Mouse (Mus musculus) kidney, adult 2 months (tissue): ENCODE data around the gene Ppie. TPM values are rescaled to one million over a fixed set of nuclear protein-coding genes. Genes with fewer than 3 reads are reported as not detected.

Experiments used
- DNase-seq: peaks from one replicate; pipeline ENCODE4 v3.0.0; 2021
- H3K27ac ChIP-seq: fragments of 200-500 bp; 2 replicates; pipeline ENCODE4 v1.5.1; 2012; ENCODE audit warnings: low read depth, low read length, control low read depth, inconsistent platforms; ENCODE audit not compliant: insufficient read depth
- H3K27me3 ChIP-seq: fragments of 200-500 bp; replicated peaks from 2 replicates; pipeline ENCODE4 v1.6.1; 2012; ENCODE audit warnings: mild to moderate bottlenecking, moderate library complexity, low read length, inconsistent platforms; ENCODE audit not compliant: control insufficient read depth, insufficient read depth
- H3K36me3 ChIP-seq: fragments of 200-500 bp; 2 replicates; pipeline ENCODE4 v1.6.1; 2012; ENCODE audit warnings: mild to moderate bottlenecking, moderate library complexity, low read length, inconsistent platforms; ENCODE audit not compliant: control insufficient read depth, insufficient read depth
- H3K4me1 ChIP-seq: fragments of 200-500 bp; 2 replicates; pipeline ENCODE4 v1.6.1; 2011; ENCODE audit warnings: low read length; ENCODE audit not compliant: control insufficient read depth, insufficient read depth
- H3K4me3 ChIP-seq: fragments of 200-500 bp; 2 replicates; pipeline ENCODE4 v1.5.1; 2011; ENCODE audit warnings: mild to moderate bottlenecking, low read depth, low read length, control low read depth; ENCODE audit not compliant: insufficient read depth
- CTCF ChIP-seq: fragments of 200-500 bp; conservative IDR thresholded peaks from 2 replicates; pipeline ENCODE4 v1.5.1; 2011; ENCODE audit warnings: low read depth, mild to moderate bottlenecking, control low read depth, low read length, moderate library complexity, mixed read lengths; ENCODE audit not compliant: insufficient read depth, insufficient read length
- POLR2A ChIP-seq: fragments of 200-500 bp; IDR thresholded peaks from one replicate; pipeline ENCODE4 v1.6.1; 2011; ENCODE audit warnings: low read depth, low read length, control low read depth
- WGBS: fragments of 180-500 bp; shearing (Covaris S2); methylation state at CpG from one replicate; pipeline ENCODE4 v1.1.7; 2018; 5-methylcytosine and 5-hydroxymethylcytosine counted together
- polyA plus RNA-seq: library from polyadenylated mRNA; depleted of rRNA; stranded (reverse); fragments of >200 nt; gene quantifications from 2 replicates; pipeline ENCODE4 v1.2.3, GENCODE M21; 2012; rRNA removed

The Ppie gene
- polyA plus RNA-seq: 14.3 and 17.3 TPM in 2 replicates

DNA sequence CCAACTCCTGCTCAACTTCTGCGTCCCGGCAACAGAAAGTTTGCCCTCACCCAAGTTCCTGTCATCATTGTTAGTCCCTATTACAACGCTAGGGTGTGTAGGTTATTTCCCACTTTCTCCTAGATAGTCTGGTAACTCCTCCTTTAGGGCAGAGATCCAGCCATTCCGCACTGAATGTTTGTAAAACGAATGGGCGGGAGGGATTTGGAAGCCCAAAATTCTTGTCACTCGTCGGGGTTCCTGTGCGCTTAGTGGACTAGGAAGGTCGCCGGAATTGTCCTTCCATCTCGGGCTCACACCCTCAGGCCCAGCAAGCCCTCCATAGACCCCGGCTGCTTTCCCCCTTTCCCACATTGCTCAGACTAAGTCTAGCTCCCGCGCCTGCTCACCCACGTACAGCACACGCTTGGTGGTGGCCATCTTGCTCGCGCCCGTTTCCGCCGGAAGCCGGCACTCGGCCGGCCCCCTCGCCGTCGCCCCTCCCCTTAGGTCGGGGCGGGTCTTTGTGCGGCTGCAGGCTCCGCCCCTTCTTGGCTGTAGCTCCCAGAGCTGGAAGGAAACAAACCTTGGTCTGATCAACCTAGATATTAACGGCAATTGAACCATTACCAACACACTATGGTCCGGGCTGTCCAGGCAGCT lies at the start of gene Ppie:
Ppie (minus strand) TSS at position 439 of the 642 bp plus-strand sequence.
- Histone ChIP-seq H3K4me3 (peak within 1 kb of the TSS; percentile 90), H3K4me1 (no peaks in the 10 kb centered on the region), H3K27ac (peak within 1 kb of the TSS; percentile 60; the same call in 1 of the 2 replicates), H3K36me3 (no peaks in the 10 kb centered on the region), H3K27me3 (no peaks in the 10 kb centered on the region)
- TF ChIP-seq CTCF (no peak), POLR2A (peak; percentile 48)
- peak; percentile 86 for DNase-seq
- 1% methylated on average over 34 of the region's 34 CpGs for WGBS

DNA sequence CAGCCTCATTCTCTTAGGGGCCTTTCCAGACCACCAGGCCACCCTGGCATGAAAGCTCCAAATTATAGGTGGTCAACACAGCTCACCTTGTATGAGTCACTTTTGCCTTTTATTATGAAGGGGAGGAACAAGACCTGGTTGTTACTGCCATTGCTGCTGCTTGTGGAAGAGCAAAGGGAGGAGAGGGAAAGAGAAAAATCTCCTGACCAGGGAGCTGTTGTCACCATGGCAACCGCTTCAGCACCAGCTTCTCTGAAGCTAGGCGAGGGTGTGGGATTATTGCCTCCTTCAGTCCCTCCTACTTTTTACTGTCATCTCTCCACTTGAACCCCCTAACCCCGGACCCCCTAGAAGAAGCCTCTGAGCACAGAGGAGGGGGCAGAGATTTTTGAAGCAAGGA lies 45.1 kb upstream of the Ppie start:
- TF ChIP-seq CTCF (no peak), POLR2A (no peak)
- Histone ChIP-seq H3K27me3 (peaks cover 2% of the 10 kb centered on the region), H3K4me3 (no peak overlapping the region), H3K36me3 (no peaks in the 10 kb centered on the region), H3K4me1 (peaks cover 4% of the 10 kb centered on the region), H3K27ac (no peak overlapping the region)
- WGBS: 54% methylated on average over 3 of the region's 3 CpGs
- DNase-seq: no peak

DNA sequence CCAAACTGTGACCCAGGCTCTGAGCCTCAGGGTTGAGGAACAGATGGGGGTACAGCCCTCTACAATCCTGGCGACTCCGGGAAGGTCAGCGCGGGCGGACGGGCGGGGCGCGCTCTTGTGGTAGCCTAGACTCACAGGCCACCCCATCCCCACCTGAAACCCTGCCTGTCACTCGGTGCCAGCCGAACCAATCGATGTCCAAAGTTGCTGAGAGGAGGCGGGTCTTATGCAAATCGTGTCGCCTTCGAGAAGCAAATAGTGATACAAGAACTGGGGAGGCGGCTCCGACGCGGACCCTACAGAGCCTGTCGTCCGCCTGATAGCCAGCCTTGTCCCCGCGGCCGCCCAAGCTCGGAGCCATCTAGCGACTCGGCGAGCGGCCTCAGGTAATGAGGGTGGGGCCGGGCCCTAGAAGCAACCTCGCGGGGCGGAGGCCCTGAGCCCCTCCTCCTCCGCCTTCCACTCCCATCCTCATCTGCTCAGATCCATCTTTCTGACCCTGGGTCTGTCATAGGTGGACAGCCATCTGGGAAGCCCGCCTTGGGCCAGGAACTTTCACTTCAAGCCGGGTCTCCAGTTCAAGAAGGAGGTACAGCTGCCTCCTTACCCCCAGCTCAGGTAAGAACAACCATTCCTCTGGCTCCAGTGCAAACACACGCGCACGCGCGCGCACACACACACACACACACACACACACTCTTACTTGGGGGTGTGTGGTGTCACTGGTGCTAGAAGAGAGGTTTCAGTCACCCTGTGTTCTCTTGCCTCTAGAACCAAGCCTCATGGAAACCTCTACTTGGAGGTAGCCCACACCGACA lies 43.7 kb upstream of the Ppie start:
- no peak for TF ChIP-seq POLR2A
- no peaks in the 10 kb centered on the region for H3K36me3 ChIP-seq
- peak overlapping the region; percentile 52 for H3K4me3 ChIP-seq
- DNase-seq: peak; percentile 79
- WGBS: 14% methylated on average over 44 of the region's 44 CpGs
- H3K27me3 ChIP-seq: peaks cover 2% of the 10 kb centered on the region
- H3K4me1 ChIP-seq: peaks cover 4% of the 10 kb centered on the region
- no peak overlapping the region for H3K27ac ChIP-seq

DNA sequence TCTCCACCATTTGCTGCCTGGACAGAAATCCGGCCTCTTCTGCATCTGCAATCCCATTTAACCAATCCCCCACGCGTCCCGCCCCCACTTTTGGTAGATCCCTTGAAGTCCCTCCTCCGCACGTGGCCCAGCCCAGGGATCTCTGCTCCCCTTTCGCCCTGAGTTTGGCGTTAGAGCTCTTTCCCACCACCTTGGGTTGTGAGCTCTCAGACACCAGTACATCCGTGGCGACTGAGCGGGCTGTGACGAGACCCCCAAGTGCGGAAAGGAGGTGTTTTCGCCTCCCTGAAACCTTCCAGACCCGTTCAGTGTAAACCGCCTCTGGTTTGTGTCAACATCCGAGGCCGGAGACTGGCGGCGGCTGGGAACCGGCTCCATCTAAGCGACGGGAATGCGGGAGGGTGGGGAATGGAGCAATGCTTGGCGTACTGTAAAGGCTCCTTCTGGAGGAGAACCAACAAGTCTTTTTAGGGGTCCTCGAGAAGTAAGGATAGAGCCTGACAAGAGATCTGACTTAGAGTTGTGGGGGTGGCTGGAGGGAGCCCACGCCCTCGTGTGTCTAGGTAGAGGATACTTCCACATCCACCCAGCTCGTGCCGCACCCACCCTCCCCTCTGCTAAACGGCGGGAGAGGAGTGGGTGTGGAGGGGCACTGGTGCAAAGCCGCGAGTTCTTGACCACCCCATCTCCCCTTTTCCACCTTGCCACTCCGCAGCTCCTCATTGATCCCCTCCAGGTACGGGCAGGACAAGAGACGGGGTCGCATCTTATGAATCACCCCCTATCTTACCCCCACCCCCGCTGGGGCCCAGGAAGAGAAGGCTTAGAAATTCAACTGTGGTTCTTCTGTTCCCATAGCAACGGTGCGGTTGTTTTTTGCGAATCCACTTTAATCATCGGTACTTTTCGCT lies 42.8 kb upstream of the Ppie start, which contains the start of gene Hpcal4:
Hpcal4 (plus strand) TSS at position 900 of the 911 bp plus-strand sequence.
- no peak for TF ChIP-seq POLR2A
- TF ChIP-seq CTCF: no peak
- DNase-seq: no peak
- H3K4me1 ChIP-seq: peaks cover 4% of the 10 kb centered on the region
- H3K36me3 ChIP-seq: no peaks in the 10 kb centered on the region
- peak within 1 kb of the TSS; percentile 52 for H3K4me3 ChIP-seq
- peaks cover 2% of the 10 kb centered on the region for H3K27me3 ChIP-seq
- H3K27ac ChIP-seq: no peak within 1 kb of the TSS
- whole genome bisulfite sequencing: 2% methylated on average over 44 of the region's 44 CpGs

DNA sequence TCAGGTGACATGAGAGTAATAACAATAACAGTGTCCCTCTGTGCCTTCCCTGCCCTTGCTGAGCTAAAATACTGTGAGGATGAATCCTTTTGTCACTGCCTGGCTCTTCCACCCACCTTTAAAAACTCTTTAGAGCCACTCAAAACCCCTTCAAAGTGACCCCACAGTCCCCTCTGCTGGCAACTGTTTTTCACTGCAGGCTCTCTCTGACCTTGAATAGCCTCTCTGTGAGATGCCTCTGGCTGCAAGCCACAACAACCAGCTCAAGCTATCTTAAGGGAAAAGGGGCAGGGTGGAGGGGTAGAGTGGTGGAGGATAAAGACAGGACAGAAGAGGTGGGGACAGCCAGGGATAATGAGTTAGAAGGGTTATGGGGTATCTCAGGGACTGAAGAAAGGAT lies 32.1 kb upstream of the Ppie start:
- DNase-seq: no peak
- no peak overlapping the region for H3K4me3 ChIP-seq
- H3K27ac ChIP-seq: no peak overlapping the region
- TF ChIP-seq POLR2A (no peak), CTCF (no peak)
- H3K36me3 ChIP-seq: no peaks in the 10 kb centered on the region
- no peaks in the 10 kb centered on the region for H3K27me3 ChIP-seq
- H3K4me1 ChIP-seq: no peaks in the 10 kb centered on the region

DNA sequence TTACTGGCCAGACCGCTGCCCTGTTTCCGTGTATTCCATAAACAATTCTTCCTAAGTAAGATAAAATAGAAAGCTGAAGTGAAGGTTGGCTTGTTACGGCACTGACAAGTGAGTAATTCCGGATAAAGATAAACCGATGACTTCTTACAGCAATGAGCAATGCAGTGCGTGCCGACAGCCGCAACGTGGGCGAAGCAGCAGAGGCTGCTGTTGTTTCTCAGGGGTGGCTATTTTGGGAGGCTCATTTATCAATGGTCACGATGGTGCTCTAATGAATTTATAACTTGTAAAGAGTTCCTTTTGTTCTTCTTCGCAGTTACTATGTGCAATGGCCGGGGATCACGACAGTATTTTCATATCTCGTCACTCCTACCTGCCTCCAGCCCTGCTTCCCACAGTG lies 24.4 kb upstream of the Ppie start:
- Histone ChIP-seq H3K4me3 (no peak overlapping the region), H3K27me3 (no peaks in the 10 kb centered on the region), H3K4me1 (no peaks in the 10 kb centered on the region), H3K36me3 (no peaks in the 10 kb centered on the region), H3K27ac (no peak overlapping the region)
- DNase-seq: no peak
- 69% methylated on average over 15 of the region's 15 CpGs for WGBS
- TF ChIP-seq POLR2A: no peak
- TF ChIP-seq CTCF: no peak
